Mouse (Mus musculus) embryo, embryonic 11 days (tissue): Measurements from ENCODE around the gene Nlrc3.
"Not testable (repeated sequence)": the region's sequence is repeated elsewhere in the genome, so short reads cannot be mapped to it uniquely, and the experiment has no call there.

Experiments
- DNase-seq: peaks from one replicate; pipeline ENCODE4 v3.0.0-alpha.2; 2015

Gene Nlrc3

DNA sequence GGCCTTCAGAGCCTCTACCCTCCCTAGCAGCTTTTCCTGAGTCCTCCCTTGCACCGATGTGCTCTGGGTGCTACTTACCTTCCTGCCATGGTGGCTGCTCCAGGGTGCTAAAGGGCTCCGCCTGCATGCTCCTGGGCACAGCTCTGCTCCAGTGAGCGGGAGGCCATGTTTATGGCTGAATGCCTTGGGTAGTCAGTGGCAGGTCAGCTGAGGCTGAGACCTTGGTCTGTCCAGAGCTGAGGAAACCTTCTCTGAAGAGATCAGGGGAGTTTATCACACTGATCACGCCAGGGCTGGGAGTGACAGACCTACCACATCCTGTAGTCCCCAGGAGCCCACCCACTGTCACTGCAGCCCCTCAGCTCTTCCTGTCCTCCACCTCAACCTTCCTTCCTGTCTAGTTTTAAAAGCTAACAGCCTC is at the start of gene Nlrc3:
Gene Nlrc3 (minus strand): TSS at position 382 of the 421 bp plus-strand sequence.
- DNase-seq = no peak

GRCm38 (mm10) chr16:4022719-4023118 is 46.3 kb upstream of the Nlrc3 start:
- DNase-seq = no peak

GRCm38 (mm10) chr16:4021241-4021640 is 44.8 kb upstream of the Nlrc3 start:
- DNase-seq = no peak

DNA sequence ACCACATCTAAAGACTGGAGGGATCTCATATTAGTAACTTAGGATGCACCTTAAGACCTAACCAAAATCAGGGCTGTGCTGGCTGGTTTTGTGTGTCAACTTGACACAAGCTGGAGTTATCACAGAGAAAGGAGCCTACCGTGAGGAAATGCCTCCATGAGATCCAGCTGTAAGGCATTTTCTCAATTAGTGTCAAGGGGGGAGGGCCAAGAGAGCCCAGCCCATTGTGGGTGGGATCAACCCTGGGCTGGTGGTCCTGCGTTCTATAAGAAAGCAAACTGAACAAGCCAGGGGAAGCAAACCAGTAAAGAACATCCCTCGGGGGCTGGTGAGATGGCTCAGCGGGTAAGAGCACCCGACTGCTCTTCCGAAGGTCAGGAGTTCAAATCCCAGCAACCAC is 41.0 kb upstream of the Nlrc3 start:
- not testable (repeated sequence) for DNase-seq

GRCm38 (mm10) chr16:4016786-4017185 is 40.4 kb upstream of the Nlrc3 start:
- DNase-seq = not testable (repeated sequence)

DNA sequence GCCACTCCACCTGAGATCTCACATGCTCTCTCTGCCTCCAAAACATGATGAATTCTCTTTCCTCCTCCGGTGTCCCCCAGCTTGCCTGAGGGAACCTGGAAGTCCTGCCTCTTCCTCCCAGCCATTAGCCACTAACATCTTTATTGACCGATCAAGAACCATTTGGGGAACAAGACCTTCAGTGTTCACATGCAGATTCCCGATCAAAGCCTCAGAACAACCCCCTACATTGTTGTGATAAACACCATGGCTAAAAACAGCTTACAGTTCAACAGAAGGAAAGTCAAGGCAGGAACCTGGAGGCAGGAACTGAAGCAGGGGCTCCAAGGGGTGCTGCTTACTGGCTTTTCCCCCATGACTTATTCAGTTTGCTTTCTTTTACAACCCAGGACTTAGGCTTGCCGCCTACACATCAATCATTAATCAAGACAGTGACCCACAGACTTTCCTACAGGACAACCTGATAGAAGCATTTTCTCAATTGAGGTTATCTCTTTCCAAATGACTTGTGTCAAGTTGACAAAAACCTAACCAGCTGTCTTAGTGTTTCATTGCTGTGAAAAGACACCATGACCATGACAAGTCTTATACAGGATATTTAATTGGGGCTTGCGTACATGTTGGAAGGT is 37.7 kb upstream of the Nlrc3 start:
- DNase-seq = no peak

DNA sequence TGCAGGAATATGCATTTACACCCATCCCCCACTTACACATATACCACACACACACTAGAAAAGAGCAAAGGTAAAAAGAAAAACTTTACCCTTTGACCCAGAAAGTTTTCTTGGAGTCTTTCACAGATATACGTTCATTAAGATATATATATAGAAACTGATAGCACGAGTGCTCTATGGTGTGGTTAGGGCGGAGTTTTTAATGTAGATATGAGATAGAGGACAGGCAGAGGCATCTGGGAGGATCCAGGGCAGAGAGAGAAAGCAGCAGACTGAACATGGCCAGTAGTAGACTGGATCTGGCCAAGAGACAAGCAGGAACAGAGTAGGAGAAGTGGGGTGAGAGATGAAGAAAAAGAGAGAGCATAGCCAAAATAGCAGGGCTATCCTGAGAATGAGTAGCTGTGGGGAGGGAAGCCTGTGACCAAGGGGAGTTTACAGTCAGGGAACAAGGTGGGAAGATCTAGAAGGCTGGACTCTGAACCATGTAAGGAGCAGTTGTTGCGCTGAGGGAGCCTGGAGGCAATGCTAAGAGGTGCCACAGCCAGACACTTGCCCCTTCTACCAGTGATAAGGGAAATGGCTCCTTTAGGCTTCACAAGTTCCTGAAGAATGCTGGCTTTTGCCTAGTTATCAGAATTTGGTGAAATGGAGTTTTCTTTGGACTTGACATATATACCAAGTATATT is 36.6 kb upstream of the Nlrc3 start:
- no peak for DNase-seq

DNA sequence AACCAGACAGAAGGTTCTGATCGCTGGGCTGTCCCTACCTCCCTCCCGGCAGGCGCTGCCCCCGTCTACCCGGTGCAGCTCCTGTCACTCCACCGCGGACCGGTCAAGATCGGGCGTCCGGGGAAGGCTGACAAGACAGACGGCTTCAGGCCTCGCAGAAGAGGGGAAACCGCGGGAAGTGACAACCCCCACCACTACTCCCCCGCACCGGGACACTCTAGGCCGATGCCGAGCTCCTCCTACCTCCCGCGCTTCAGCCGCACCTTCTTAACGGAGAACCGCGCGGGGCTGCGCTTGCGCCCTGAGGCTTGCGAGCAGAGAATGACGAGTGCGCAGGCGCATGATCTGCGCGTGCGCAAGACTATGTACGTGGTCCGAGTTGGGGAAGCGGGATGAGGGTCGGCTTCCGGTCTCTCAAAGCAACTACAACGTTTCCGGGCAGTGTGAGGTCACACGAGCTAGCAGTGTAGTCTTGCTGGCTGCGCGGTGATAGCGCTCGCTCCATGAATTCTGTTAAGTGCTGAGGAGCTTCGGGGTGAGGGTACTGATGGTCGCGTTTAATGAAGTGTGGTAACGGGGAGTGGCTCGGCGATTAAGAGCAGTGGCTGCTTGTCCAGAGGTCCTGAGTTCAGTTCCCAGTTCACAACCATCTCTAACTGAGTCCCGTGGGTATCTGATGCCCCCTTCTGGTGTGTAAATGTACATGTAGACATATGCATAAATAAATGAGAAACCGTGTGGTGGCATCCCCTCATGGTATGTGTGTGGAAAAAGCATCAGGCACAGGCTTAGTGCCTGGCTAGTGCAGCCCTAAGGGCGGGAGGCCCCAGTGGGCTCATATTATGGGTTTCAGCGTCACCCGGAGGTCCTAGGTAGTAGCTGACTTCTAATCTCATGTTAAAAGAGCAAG is 27.3 kb upstream of the Nlrc3 start, which contains the start of gene Slx4:
Gene Slx4 (minus strand): TSS at position 282 of the 910 bp plus-strand sequence.
- DNase-seq = peak; percentile 98

DNA sequence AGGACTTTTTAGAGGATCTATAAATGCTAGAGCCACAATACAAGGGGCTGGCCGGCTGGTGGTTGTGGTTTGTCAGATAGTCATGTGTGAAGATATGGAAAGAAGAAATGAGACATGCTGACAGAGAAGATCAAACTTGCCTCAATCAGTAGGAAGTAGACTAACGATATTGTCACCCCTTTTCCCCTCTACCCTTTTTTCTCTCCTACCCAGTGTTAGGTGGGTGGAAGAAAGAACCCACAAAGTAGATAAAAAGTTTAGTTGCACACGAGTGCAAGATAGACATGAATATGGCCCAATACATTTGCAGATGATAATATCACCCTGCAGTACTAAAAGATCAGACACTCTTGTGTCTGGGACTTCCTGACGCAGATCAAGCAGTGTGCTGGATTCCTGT is 12.0 kb upstream of the Nlrc3 start:
- DNase-seq = no peak

GRCm38 (mm10) chr16:3983146-3983700 is 6.8 kb upstream of the Nlrc3 start:
- DNase-seq = no peak

- DNase-seq = no peak
These were observed 5.7 kb upstream of the Nlrc3 start for GRCm38 (mm10) chr16:3982173-3982572.

DNA sequence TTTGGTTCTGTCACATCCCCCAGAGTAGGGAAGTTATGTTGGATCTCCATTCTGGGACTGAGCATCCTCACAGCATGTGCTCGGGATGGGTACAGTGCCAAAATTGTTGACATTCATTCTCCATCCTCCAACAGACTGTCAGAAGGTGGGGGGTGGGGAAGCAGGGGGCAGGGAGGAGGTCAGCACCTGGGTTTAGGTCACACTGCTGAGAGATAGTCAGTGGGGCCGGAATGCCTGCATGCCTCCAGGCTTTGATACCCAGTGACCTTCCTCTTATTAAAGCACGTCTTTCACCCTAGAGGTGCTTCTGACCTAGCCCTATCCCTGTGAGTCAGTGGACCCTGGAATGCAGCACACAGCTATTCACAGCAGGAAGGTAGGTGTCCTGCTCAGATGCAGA is 280 bp upstream of the Nlrc3 start:
- no peak for DNase-seq

DNA sequence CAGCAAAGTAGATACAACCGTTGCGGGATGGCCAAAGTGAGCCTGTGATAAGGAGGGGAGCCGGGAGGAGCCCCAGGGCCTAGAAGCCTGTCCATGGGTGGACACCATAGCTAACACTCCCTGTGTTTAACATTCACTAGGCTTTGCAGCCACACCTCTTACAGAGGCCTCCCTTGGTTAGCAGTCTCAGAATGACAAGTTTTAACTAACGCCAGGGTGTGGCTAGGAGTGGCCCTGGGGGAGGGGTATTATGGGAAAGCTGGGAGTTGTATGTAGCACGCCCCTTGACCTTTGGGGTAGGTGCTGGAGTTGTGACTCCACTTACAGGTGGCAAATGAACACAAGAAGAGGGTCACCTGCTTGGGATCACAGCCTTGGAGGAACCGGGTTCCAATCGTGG is 774 bp downstream of the Nlrc3 start:
- DNase-seq = no peak

DNA sequence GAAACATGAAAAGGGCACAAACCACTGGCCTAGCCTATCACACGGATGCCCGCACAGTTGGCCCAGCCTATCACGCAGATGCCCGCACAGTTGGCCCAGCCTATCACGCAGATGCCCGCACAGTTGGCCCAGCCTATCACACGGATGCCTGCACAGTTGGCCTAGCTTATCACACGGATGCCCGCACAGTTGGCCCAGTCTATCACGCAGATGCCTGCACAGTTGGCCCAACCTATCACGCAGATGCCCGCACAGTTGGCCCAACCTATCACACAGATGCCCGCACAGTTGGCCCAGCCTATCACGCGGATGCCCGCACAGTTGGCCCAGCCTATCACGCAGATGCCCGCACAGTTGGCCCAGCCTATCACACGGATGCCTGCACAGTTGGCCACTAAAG is 2.0 kb downstream of the Nlrc3 start:
- DNase-seq = not testable (repeated sequence)

GRCm38 (mm10) chr16:3965534-3965933 is 10.9 kb downstream of the Nlrc3 start:
- no peak for DNase-seq

DNA sequence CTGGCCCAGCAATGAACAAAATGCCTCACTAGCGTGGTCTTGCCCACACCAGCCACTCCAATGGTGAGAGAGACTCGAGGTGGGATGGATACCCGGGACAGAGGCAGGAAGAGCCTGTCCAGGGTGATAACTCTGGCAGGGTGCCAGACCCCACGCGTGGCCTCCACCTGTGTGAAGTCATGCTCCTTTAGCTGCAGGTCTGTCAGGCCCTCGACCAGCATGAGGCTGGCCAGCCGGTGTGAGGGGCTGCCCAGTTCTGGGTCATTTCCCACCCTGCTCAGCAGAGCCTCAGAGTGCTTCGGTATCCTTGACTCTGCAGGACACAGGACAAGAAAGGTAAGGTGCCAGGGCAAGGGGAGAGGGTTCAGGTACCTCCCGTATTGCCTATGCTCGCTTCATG is 11.4 kb downstream of the Nlrc3 start:
- no peak for DNase-seq

- no peak for DNase-seq
These were observed 17.2 kb downstream of the Nlrc3 start for GRCm38 (mm10) chr16:3959261-3959660.

GRCm38 (mm10) chr16:3956369-3956768 is 20.1 kb downstream of the Nlrc3 start:
- no peak for DNase-seq

- no peak for DNase-seq
These were observed 25.3 kb downstream of the Nlrc3 start for GRCm38 (mm10) chr16:3951141-3951540.

DNA sequence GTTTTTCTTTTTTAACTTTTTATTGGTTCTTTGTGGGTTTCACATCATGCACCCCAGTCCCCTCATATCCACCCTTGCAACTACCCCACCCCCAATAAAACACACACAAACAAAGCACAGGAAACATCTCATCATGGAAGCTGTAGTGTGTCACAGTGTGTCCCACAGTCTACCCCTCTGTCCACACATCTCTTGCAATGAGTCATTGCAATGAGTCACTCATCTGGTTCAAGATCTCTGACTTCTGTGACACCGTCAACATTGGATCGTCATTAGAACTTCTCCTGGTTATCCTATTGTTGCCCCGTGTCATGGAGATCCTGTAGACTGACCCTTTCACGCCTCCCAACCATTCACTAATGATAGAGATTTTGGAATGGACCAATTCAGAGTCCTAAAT is 41.7 kb downstream of the Nlrc3 start:
- no peak for DNase-seq

DNA sequence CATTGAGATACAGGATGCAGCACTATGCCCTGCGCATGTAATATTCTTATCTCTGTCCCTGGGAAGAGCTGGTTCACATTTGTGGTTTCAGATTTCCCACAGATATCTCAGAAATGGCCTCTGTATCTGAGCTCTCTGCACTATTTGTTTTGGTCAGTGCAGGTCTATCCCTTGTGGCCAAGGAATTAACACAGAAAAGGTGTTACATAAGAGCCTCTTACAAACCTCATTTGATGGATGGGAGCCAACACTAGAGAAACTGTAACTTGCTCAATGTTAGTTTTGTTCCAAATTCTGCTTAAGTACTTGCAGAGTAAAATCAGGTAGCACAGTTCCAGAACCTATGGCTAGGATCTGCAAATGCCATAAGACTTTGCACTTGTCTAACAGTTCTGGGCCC is 42.3 kb downstream of the Nlrc3 start:
- no peak for DNase-seq

- DNase-seq = no peak
These were observed 42.9 kb downstream of the Nlrc3 start for GRCm38 (mm10) chr16:3933536-3933935.

DNA sequence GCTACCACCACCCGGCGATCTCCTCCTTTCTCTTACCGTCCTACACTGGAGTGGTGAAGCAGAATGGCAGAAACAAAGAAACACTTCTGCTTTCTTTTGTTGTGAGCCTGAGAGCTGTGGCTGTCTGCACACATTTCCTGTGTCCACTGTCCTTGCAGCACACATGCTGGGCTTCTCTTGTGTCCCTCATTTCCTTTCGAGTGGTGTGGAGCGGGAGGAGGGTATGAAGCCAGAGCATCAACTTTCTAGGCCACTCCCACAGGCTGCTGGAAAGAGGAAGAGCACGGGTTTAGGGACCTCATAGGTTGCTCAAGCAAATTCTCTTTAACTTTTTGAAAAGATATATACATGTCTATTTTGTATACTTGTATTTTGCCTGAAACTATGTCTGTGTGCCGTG is 47.3 kb downstream of the Nlrc3 start:
- DNase-seq = no peak
